Mouse (Mus musculus) forebrain, postnatal 0 days (tissue): ENCODE measurements at regions not wholly inside any gene's neighbourhood (a gene's known extent, or its start where the extent isn't known, plus 50 kb on each side); places are given as distances from the start of the nearest gene placed in this dataset.
A peak's percentile ranks its signal among the peaks of the same experiment; 100 is the strongest.
"Not testable (repeated sequence)": the region's sequence is repeated elsewhere in the genome, so short reads cannot be mapped to it uniquely, and the experiment has no call there.

ENCODE experiments used
- ATAC-seq: fragments of 200-750 bp; cut with Nextera tagmentation; 2 replicates; pipeline ENCODE4 v1.8.0; 2017; ENCODE audit warnings: mild to moderate bottlenecking, moderate library complexity
- DNase-seq: peaks from one replicate; pipeline ENCODE4 v3.0.0-alpha.2; 2015
- H3K27ac ChIP-seq: fragments of 300-500 bp; sonication (generic); 2 replicates; pipeline ENCODE4 v1.5.1; 2014; ENCODE audit warnings: low read depth, mild to moderate bottlenecking, antibody characterized with exemption, low read length, moderate library complexity, mixed read lengths
- H3K27me3 ChIP-seq: fragments of 300-500 bp; sonication (generic); 2 replicates; pipeline ENCODE4 v1.6.1; 2014; ENCODE audit warnings: mild to moderate bottlenecking, low read length, mixed read lengths; ENCODE audit not compliant: insufficient read depth
- H3K36me3 ChIP-seq: fragments of 300-500 bp; sonication (generic); 2 replicates; pipeline ENCODE4 v1.6.1; 2014; ENCODE audit warnings: mild to moderate bottlenecking, moderate library complexity; ENCODE audit not compliant: insufficient read depth
- H3K4me1 ChIP-seq: fragments of 300-500 bp; sonication (generic); 2 replicates; pipeline ENCODE4 v1.6.1; 2014; ENCODE audit warnings: antibody characterized with exemption; ENCODE audit not compliant: insufficient read depth
- H3K4me2 ChIP-seq: fragments of 300-500 bp; sonication (generic); 2 replicates; pipeline ENCODE4 v1.6.1; 2014; ENCODE audit warnings: low read depth, mild to moderate bottlenecking, moderate library complexity
- H3K4me3 ChIP-seq: fragments of 300-500 bp; sonication (generic); 2 replicates; pipeline ENCODE4 v1.5.1; 2014; ENCODE audit warnings: low read depth, low read length, mixed read lengths
- H3K9ac ChIP-seq: fragments of 300-500 bp; sonication (generic); 2 replicates; pipeline ENCODE4 v1.6.1; 2014; ENCODE audit warnings: mild to moderate bottlenecking
- H3K9me3 ChIP-seq: fragments of 300-500 bp; sonication (generic); 2 replicates; pipeline ENCODE4 v1.6.1; 2016; ENCODE audit warnings: low read length
- CTCF ChIP-seq: sonication (generic); IDR thresholded peaks from 2 replicates; pipeline ENCODE4 v1.5.1; 2016; ENCODE audit warnings: antibody characterized with exemption, control low read depth, low read depth
- WGBS: fragments of 180-500 bp; shearing (Covaris S2); extraction: QIAGEN DNeasy Blood & Tissue Kit; methylation state at CpG from one replicate; pipeline ENCODE4 v1.1.7; 2014; 5-methylcytosine and 5-hydroxymethylcytosine counted together

- 71% methylated on average over 8 of the region's 8 CpGs for WGBS
- Histone ChIP-seq H3K4me2 (no peak overlapping the region), H3K9me3 (no peaks in the 10 kb centered on the region), H3K4me1 (no peaks in the 10 kb centered on the region), H3K36me3 (no peaks in the 10 kb centered on the region), H3K9ac (no peak overlapping the region), H3K4me3 (no peak overlapping the region), H3K27ac (no peak overlapping the region), H3K27me3 (no peaks in the 10 kb centered on the region; the same call in 1 of the 2 replicates)
- no peak for TF ChIP-seq CTCF
- ATAC-seq (no peak), DNase-seq (no peak)
These were observed 283.4 kb downstream of the Nkx6-1 start for GRCm38 (mm10) chr5:101381361-101381760.

- Histone ChIP-seq H3K9me3 (no peaks in the 10 kb centered on the region), H3K9ac (no peak overlapping the region), H3K4me2 (no peak overlapping the region), H3K27ac (no peak overlapping the region), H3K27me3 (no peaks in the 10 kb centered on the region; the same call in 1 of the 2 replicates), H3K4me3 (no peak overlapping the region), H3K4me1 (no peaks in the 10 kb centered on the region), H3K36me3 (no peaks in the 10 kb centered on the region)
- WGBS: 90% methylated on average over 6 of the region's 6 CpGs
- ATAC-seq (no peak), DNase-seq (no peak)
- TF ChIP-seq CTCF: no peak
These were observed 288.1 kb downstream of the Nkx6-1 start for GRCm38 (mm10) chr5:101376657-101377056.

GRCm38 (mm10) chr5:101374129-101374528 lies 290.7 kb downstream of the Nkx6-1 start:
- no peak overlapping the region for H3K4me3 ChIP-seq
- no peaks in the 10 kb centered on the region; the same call in 1 of the 2 replicates for H3K27me3 ChIP-seq
- no peaks in the 10 kb centered on the region for H3K4me1 ChIP-seq
- DNase-seq (no peak), ATAC-seq (no peak)
- no peaks in the 10 kb centered on the region for H3K36me3 ChIP-seq
- no peaks in the 10 kb centered on the region for H3K9me3 ChIP-seq
- no peak overlapping the region for H3K4me2 ChIP-seq
- no peak overlapping the region for H3K27ac ChIP-seq
- no peak overlapping the region for H3K9ac ChIP-seq
- WGBS: 86% methylated on average over 2 of the region's 2 CpGs
- TF ChIP-seq CTCF: no peak

GRCm38 (mm10) chr5:101372204-101372603 lies 292.6 kb downstream of the Nkx6-1 start:
- 59% methylated on average over 8 of the region's 8 CpGs for WGBS
- Histone ChIP-seq H3K4me1 (no peaks in the 10 kb centered on the region), H3K27me3 (no peaks in the 10 kb centered on the region; the same call in 1 of the 2 replicates), H3K9me3 (no peaks in the 10 kb centered on the region), H3K27ac (no peak overlapping the region), H3K36me3 (no peaks in the 10 kb centered on the region), H3K9ac (no peak overlapping the region), H3K4me3 (no peak overlapping the region), H3K4me2 (no peak overlapping the region)
- ATAC-seq (no peak), DNase-seq (no peak)
- peak; percentile 40 for TF ChIP-seq CTCF

- WGBS: 8% methylated on average over 11 of the region's 11 CpGs
- Histone ChIP-seq H3K27ac (no peak overlapping the region), H3K4me3 (no peak overlapping the region), H3K4me2 (no peak overlapping the region), H3K9ac (no peak overlapping the region), H3K4me1 (no peaks in the 10 kb centered on the region), H3K9me3 (no peaks in the 10 kb centered on the region), H3K27me3 (no peaks in the 10 kb centered on the region), H3K36me3 (no peaks in the 10 kb centered on the region)
- DNase-seq (peak; percentile 77), ATAC-seq (peak; percentile 91)
- peak; percentile 81 for TF ChIP-seq CTCF
These were observed 299.4 kb downstream of the Nkx6-1 start for GRCm38 (mm10) chr5:101365364-101365763.

GRCm38 (mm10) chr5:101359986-101360385 lies 304.8 kb downstream of the Nkx6-1 start:
- H3K27ac ChIP-seq: no peak overlapping the region
- H3K4me1 ChIP-seq: no peaks in the 10 kb centered on the region
- no peaks in the 10 kb centered on the region for H3K27me3 ChIP-seq
- H3K4me2 ChIP-seq: no peak overlapping the region
- no peak for DNase-seq
- H3K9me3 ChIP-seq: no peaks in the 10 kb centered on the region
- H3K4me3 ChIP-seq: no peak overlapping the region
- WGBS: 48% methylated on average over 6 of the region's 6 CpGs
- no peak for ATAC-seq
- H3K9ac ChIP-seq: no peak overlapping the region
- no peak for TF ChIP-seq CTCF
- no peaks in the 10 kb centered on the region for H3K36me3 ChIP-seq

- H3K9me3 ChIP-seq: no peaks in the 10 kb centered on the region
- H3K9ac ChIP-seq: no peak overlapping the region
- no peak overlapping the region for H3K4me2 ChIP-seq
- no peaks in the 10 kb centered on the region for H3K4me1 ChIP-seq
- 79% methylated on average over 3 of the region's 3 CpGs for WGBS
- H3K27ac ChIP-seq: no peak overlapping the region
- no peaks in the 10 kb centered on the region for H3K27me3 ChIP-seq
- TF ChIP-seq CTCF: no peak
- H3K36me3 ChIP-seq: no peaks in the 10 kb centered on the region
- no peak for ATAC-seq
- H3K4me3 ChIP-seq: no peak overlapping the region
- DNase-seq: no peak
These were observed 319.4 kb downstream of the Nkx6-1 start for GRCm38 (mm10) chr5:101345406-101345805.

GRCm38 (mm10) chr5:101336361-101336760 lies 328.4 kb downstream of the Nkx6-1 start:
- not testable (repeated sequence) for H3K27ac ChIP-seq, H3K9me3 ChIP-seq, H3K4me3 ChIP-seq, H3K4me1 ChIP-seq, H3K27me3 ChIP-seq, H3K36me3 ChIP-seq, H3K9ac ChIP-seq, ATAC-seq, H3K4me2 ChIP-seq, DNase-seq
- WGBS: 100% methylated on average over 1 of the region's 1 CpGs
